Mouse (Mus musculus) embryonic facial prominence, embryonic 14.5 days (tissue): ENCODE results near the gene Fbxo42. TPM values are rescaled to one million over a fixed set of nuclear protein-coding genes. Genes with fewer than 3 reads are reported as not detected.

Experiments used
- ATAC-seq: fragments of 200-750 bp; cut with Nextera tagmentation; 2 replicates; pipeline ENCODE4 v1.8.0; 2017; ENCODE audit warnings: low read depth, moderate number of reproducible peaks, moderate TSS enrichment
- DNase-seq: peaks from one replicate; pipeline ENCODE4 v3.0.0-alpha.2; 2015; ENCODE audit warnings: low spot score
- H3K27ac ChIP-seq: fragments of 300-500 bp; sonication (generic); replicated peaks from 2 replicates; pipeline ENCODE4 v1.5.1; 2014; ENCODE audit warnings: low read depth, mild to moderate bottlenecking, low read length, moderate library complexity
- H3K27me3 ChIP-seq: fragments of 300-500 bp; sonication (generic); replicated peaks from 2 replicates; pipeline ENCODE4 v1.6.1; 2014; ENCODE audit warnings: low read length; ENCODE audit not compliant: control insufficient read depth, insufficient read depth
- H3K36me3 ChIP-seq: fragments of 300-500 bp; sonication (generic); 2 replicates; pipeline ENCODE4 v1.6.1; 2014; ENCODE audit warnings: low read length, mixed read lengths; ENCODE audit not compliant: control insufficient read depth, insufficient read depth
- H3K4me1 ChIP-seq: fragments of 300-500 bp; sonication (generic); 2 replicates; pipeline ENCODE4 v1.6.1; 2014; ENCODE audit warnings: antibody characterized with exemption, low read length; ENCODE audit not compliant: control insufficient read depth, insufficient read depth
- H3K4me2 ChIP-seq: fragments of 300-500 bp; sonication (generic); 2 replicates; pipeline ENCODE4 v1.6.1; 2014; ENCODE audit warnings: low read depth, mild to moderate bottlenecking, low read length, moderate library complexity, mixed read lengths
- H3K4me3 ChIP-seq: fragments of 300-500 bp; sonication (generic); 2 replicates; pipeline ENCODE4 v1.5.1; 2014; ENCODE audit warnings: low read depth, mild to moderate bottlenecking, low read length
- H3K9ac ChIP-seq: fragments of 300-500 bp; sonication (generic); 2 replicates; pipeline ENCODE4 v1.6.1; 2014; ENCODE audit warnings: low read depth, mild to moderate bottlenecking, low read length, moderate library complexity, mixed read lengths
- H3K9me3 ChIP-seq: fragments of 300-500 bp; sonication (generic); 2 replicates; pipeline ENCODE4 v1.6.1; 2016; ENCODE audit warnings: low read length; ENCODE audit not compliant: control insufficient read depth
- WGBS: fragments of 180-500 bp; shearing (Covaris S2); extraction: QIAGEN DNeasy Blood & Tissue Kit; methylation state at CpG from one replicate; pipeline ENCODE4 v1.1.7; 2014; 5-methylcytosine and 5-hydroxymethylcytosine counted together
- polyA plus RNA-seq: library from polyadenylated mRNA; unstranded; fragments of >200 nt; fragmentation: Nextera tagmentation; extraction: Ambion mirVana; gene quantifications from 2 replicates; pipeline ENCODE4 v1.2.1, GENCODE M21; 2014

Fbxo42 gene
- polyA plus RNA-seq, 1 experiment from 2014 or later = 22.7 TPM

DNA sequence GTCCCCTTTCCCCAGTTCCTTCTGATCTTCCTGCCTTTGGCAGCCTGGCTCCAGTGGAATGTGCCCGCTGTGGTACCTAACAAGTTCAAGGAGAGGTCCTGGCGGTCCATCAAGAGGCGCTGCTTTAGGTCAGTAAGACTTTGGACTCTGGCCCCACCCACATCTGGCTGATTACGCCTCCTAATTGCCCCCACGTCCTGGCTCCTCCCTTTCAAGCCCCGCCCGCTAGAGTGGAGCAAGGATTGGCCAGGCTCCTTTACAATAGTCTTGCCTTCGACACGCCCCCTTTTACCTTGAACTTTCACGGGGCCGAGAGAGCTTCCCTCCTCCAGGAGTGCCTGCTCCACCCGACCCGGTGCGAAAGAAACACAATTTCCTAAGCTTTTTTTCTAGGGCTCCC lies 92.9 kb downstream of the Fbxo42 start:
- H3K4me3 ChIP-seq = peak overlapping the region; percentile 44
- H3K9ac ChIP-seq = no peak overlapping the region
- no peak overlapping the region for H3K27ac ChIP-seq
- H3K4me1 ChIP-seq = peaks cover 44% of the 10 kb centered on the region
- peak; percentile 71 for DNase-seq
- no peaks in the 10 kb centered on the region for H3K9me3 ChIP-seq
- peaks cover 37% of the 10 kb centered on the region for H3K27me3 ChIP-seq
- 3% methylated on average over 14 of the region's 14 CpGs for WGBS
- ATAC-seq = no peak
- H3K36me3 ChIP-seq = no peaks in the 10 kb centered on the region
- peak overlapping the region; percentile 74 for H3K4me2 ChIP-seq

- Histone ChIP-seq H3K9ac (no peak overlapping the region), H3K4me2 (peak overlapping the region; percentile 64), H3K27ac (0 out of 2 replicates have a peak overlapping the region, but pooled peaks have one; percentile 36), H3K36me3 (no peaks in the 10 kb centered on the region), H3K4me1 (peaks cover 56% of the 10 kb centered on the region), H3K4me3 (peak overlapping the region; percentile 41; the same call in 1 of the 2 replicates), H3K9me3 (no peaks in the 10 kb centered on the region), H3K27me3 (peaks cover 43% of the 10 kb centered on the region)
- DNase-seq (no peak), ATAC-seq (no peak)
- 30% methylated on average over 15 of the region's 15 CpGs for WGBS
Observed at GRCm38 (mm10) chr4:141241861-141242260, 94.1 kb downstream of the Fbxo42 start.

GRCm38 (mm10) chr4:141242651-141243241 lies 95.0 kb downstream of the Fbxo42 start:
- Histone ChIP-seq H3K9ac (peak overlapping the region; percentile 47), H3K4me3 (peak overlapping the region; percentile 41), H3K27ac (peak overlapping the region; percentile 36), H3K4me2 (peak overlapping the region; percentile 64), H3K36me3 (no peaks in the 10 kb centered on the region), H3K4me1 (peaks cover 61% of the 10 kb centered on the region), H3K9me3 (no peaks in the 10 kb centered on the region), H3K27me3 (peaks cover 45% of the 10 kb centered on the region)
- DNase-seq (peak; percentile 80), ATAC-seq (peak; percentile 58)
- 8% methylated on average over 9 of the region's 11 CpGs for WGBS

DNA sequence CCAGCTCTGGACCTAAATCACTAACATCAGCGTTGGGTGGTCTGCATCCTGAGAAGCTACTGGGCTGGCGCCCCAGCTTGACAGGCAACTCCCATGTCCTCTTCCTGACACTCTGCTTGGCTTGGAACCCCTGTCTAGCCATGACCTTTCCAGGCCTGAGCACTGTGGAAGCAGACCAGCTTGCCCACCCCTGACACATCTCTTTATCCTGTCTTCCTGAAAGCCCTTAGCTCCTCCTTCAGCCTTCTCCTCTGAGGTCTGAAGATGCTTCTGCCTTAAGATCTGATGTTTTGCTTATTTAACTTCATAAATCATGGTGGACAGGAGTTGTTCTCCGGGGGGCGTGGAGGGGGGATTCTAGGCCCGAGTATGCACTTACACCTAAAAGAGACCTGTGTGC lies 95.9 kb downstream of the Fbxo42 start:
- Histone ChIP-seq H3K4me2 (peak overlapping the region; percentile 64), H3K9ac (no peak overlapping the region), H3K27ac (peak overlapping the region; percentile 36; the same call in 1 of the 2 replicates), H3K36me3 (no peaks in the 10 kb centered on the region), H3K4me1 (peaks cover 64% of the 10 kb centered on the region), H3K4me3 (peak overlapping the region; percentile 41), H3K9me3 (no peaks in the 10 kb centered on the region), H3K27me3 (peaks cover 51% of the 10 kb centered on the region)
- ATAC-seq = no peak
- WGBS = 60% methylated on average over 5 of the region's 5 CpGs
- no peak for DNase-seq

GRCm38 (mm10) chr4:141244401-141244800 lies 96.7 kb downstream of the Fbxo42 start:
- H3K4me3 ChIP-seq = peak overlapping the region; percentile 41
- peaks cover 58% of the 10 kb centered on the region for H3K4me1 ChIP-seq
- peak overlapping the region; percentile 64 for H3K4me2 ChIP-seq
- peak overlapping the region; percentile 56 for H3K9ac ChIP-seq
- H3K27ac ChIP-seq = peak overlapping the region; percentile 86
- WGBS = 44% methylated on average over 5 of the region's 5 CpGs
- H3K36me3 ChIP-seq = no peaks in the 10 kb centered on the region
- DNase-seq = no peak
- H3K9me3 ChIP-seq = no peaks in the 10 kb centered on the region
- no peak for ATAC-seq
- peaks cover 51% of the 10 kb centered on the region for H3K27me3 ChIP-seq

DNA sequence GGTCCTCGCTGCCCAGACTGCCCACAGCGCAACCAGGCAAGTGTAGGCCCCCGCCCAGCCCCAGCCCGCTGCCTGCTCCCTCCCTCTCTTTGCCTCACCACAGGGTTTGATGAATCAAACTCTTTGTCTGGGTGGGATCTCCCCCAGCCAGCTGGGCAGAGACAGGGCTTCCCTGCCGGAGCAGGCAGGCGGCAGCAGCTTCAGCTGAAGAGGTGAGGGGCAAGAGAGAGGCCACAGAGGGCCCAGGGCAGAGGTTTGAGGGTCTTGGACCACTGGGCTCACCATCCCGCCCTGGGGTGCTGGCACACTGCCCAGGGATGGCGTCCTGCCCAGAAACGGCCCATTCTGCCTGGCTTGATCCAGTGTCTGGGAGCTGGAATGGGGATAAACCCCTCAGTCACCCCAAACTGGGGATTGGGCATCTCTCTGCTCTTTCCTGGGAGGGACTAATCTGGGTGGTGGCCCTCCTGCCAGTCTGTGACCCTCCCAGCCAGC lies 97.3 kb downstream of the Fbxo42 start:
- H3K27ac ChIP-seq = peak overlapping the region; percentile 86
- no peaks in the 10 kb centered on the region for H3K9me3 ChIP-seq
- peak overlapping the region; percentile 56 for H3K9ac ChIP-seq
- 8% methylated on average over 5 of the region's 9 CpGs for WGBS
- peaks cover 58% of the 10 kb centered on the region for H3K4me1 ChIP-seq
- DNase-seq (peak; percentile 78), ATAC-seq (peak; percentile 19)
- peak overlapping the region; percentile 41 for H3K4me3 ChIP-seq
- peaks cover 53% of the 10 kb centered on the region for H3K27me3 ChIP-seq
- H3K4me2 ChIP-seq = peak overlapping the region; percentile 64
- 0 out of 2 replicates have a peak, but pooled peaks cover 2% of the 10 kb centered on the region for H3K36me3 ChIP-seq

GRCm38 (mm10) chr4:141246089-141246997 lies 98.6 kb downstream of the Fbxo42 start:
- DNase-seq (no peak), ATAC-seq (no peak)
- peak overlapping the region; percentile 86 for H3K27ac ChIP-seq
- H3K36me3 ChIP-seq = 0 out of 2 replicates have a peak, but pooled peaks cover 2% of the 10 kb centered on the region
- H3K4me2 ChIP-seq = peak overlapping the region; percentile 64
- H3K27me3 ChIP-seq = peaks cover 50% of the 10 kb centered on the region
- WGBS = 31% methylated on average over 23 of the region's 24 CpGs
- H3K9me3 ChIP-seq = no peaks in the 10 kb centered on the region
- peaks cover 48% of the 10 kb centered on the region for H3K4me1 ChIP-seq
- H3K9ac ChIP-seq = peak overlapping the region; percentile 59
- H3K4me3 ChIP-seq = peak overlapping the region; percentile 41

DNA sequence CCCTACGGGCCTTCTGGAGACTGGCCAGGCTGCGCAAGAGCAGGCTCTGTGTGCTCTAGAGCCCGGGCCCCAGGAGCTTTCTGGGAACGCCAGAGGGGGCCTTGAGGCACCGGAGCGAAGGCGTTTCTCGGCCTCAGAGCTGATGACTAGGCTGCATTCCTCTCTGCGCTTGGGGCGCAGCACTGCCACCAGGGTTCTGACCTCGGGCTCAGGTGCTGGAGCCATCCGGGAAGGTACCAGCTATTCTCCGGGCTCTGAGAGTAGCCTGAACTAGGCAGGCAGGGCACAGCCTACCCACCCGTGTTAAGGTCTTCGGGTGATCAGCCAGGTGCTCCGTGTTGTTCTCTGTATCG lies 99.3 kb downstream of the Fbxo42 start:
- Histone ChIP-seq H3K36me3 (0 out of 2 replicates have a peak, but pooled peaks cover 8% of the 10 kb centered on the region), H3K4me2 (peak overlapping the region; percentile 64), H3K27me3 (peaks cover 45% of the 10 kb centered on the region), H3K9me3 (no peaks in the 10 kb centered on the region), H3K4me3 (peak overlapping the region; percentile 41), H3K4me1 (peaks cover 42% of the 10 kb centered on the region), H3K27ac (no peak overlapping the region), H3K9ac (peak overlapping the region; percentile 59)
- ATAC-seq (no peak), DNase-seq (no peak)
- whole genome bisulfite sequencing = 4% methylated on average over 15 of the region's 17 CpGs
